Mouse (Mus musculus) embryonic stem cell, embryonic (primary cell): Measurements from ENCODE around the gene Olfr150.
"Not testable (repeated sequence)": the region's sequence is repeated elsewhere in the genome, so short reads cannot be mapped to it uniquely, and the experiment has no call there.

ENCODE experiments used
- CTCF ChIA-PET, 4 experiments: fragments of 300-600 bp in 2 of 4; fragments of 350-600 bp in 2 of 4; sonication (Branson Sonifier 250); formaldehyde crosslinking; loops; one replicate each; lab custom pipeline; 2022; ENCODE audit warnings: inconsistent platforms in 2 of 4; lab: Charles Lee
- POLR2A ChIA-PET, 4 experiments: fragments of 300-600 bp in 2 of 4; fragments of 350-600 bp in 2 of 4; sonication (Branson Sonifier 250); formaldehyde crosslinking; loops; one replicate each; lab custom pipeline; 2022; ENCODE audit warnings: antibody characterized with exemption in 4 of 4, inconsistent platforms in 1 of 4; lab: Charles Lee

Olfr150 gene

DNA sequence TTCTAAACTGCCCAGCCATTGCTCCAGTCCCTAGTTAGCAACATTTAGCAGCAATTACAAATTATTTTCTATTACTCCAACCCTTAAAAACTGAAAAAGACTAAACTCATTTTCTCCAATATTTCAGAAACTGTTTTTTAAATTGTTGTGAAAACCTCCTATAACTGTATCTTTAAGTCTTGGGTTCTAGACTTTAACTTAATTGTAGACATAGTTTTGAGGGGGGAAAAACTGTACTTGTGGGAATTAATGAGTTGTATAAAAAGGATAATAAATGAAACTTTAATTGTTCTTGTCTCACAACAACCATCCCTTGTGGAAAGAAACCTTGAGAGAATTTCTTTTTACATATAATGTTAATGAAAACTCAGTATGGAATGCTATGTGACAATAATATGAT, at the start of gene Olfr150:
Olfr150 (plus strand) TSS at position 301 of the 400 bp plus-strand sequence.
- ChIA-PET POLR2A (no interaction called here), CTCF (no interaction called here)

- POLR2A ChIA-PET, CTCF ChIA-PET: not testable (repeated sequence)
Observed at GRCm38 (mm10) chr9:39701123-39701522, 29.7 kb upstream of the Olfr150 start.

DNA sequence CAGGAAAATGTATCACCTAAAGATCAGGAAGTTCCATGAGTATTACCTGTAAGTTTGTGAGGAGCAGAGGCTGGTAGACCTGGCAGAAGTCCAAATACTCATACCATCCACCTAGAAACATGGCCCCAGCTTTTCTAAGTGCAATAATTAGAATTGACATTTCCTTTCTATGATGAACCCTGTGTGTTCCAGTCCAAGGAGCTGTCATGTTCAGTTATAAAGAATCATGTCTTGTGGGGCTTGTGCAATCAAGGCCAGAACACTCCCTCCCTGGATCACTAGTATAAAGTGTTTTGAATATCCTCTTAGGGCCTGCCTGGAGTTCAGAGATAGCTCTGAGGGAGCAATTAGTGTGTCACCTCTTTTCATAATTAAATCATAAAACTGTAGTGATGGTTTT, 23.8 kb upstream of the Olfr150 start, which contains the start of gene Olfr149:
Olfr149 (minus strand) TSS at position 101 of the 400 bp plus-strand sequence.
- POLR2A ChIA-PET: no interaction called here
- CTCF ChIA-PET: no interaction called here

DNA sequence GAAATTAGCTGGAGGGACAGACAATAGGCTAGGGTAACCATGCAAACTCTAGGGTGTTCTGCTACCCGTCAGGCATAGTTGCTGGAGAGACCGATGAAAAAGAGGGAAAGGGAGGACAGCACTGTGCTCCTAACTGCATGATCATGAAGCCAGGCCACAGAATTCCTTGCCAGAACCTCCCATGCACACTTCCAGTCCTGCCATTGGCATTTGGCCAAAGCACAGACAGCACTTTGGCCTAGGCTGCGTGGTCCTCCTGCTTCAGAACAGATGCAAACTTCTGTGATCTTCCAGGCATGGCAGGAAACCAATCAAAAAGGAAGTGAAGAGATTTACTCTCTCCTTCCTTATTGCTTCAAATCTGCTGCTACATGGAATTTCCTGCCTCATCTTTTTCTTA, 21.8 kb upstream of the Olfr150 start:
- CTCF ChIA-PET: no interaction called here

DNA sequence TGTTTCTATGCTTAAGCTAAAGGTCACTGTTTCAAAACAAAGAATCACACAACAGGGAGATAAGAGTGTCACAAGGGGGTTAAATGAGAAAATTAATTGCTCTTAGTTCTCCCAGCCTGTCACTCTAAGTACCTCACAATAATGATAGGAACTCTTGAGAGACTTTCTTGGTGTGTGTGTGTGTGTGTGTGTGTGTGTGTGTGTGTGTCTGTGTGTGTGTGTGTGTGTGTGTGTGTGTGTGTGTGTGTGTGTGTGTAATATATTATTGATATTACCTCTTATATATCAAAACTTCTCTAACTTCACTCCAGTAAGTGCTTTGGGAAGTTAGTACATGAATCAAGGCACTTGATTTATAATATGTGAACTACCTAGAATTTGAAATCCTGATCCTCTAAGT, 19.7 kb upstream of the Olfr150 start, which contains the start of gene Olfr965:
Olfr965 (plus strand) TSS at position 301 of the 400 bp plus-strand sequence.
- ChIA-PET CTCF (no interaction called here), POLR2A (no interaction called here)

More for the DNA sequence above, 21.8 kb upstream of the Olfr150 start:
- POLR2A ChIA-PET: interaction anchor here in 1 of 4 experiments (0.5 kb wide), 1 partner anchor 1805 kb away, joined by 4 read pairs; no protein-coding TSS in a partner anchor

GRCm38 (mm10) chr9:39740741-39741140, 10.0 kb downstream of the Olfr150 start:
- CTCF ChIA-PET: interaction anchor here in 1 of 4 experiments (0.7 kb wide), 1 partner anchor 9 kb away, joined by 6 read pairs; no protein-coding TSS in a partner anchor

DNA sequence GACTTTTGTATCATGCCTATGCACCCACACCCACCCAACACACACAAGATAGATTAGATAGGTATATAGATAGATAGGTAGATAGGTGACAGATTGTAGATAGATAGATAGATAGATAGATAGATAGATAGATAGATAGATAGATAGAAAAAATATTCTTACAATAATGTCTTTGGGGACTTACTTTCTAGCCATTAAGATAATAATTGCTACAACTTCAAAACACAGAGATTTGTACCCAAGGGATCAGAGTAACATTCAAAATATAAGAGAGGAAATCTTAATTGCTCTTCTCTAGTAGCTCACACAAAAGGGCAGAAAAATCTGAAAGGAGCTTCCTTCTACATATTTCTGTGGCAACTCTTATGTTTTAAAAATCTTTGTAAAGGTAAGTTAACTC, 15.2 kb downstream of the Olfr150 start, which contains the start of gene Olfr967:
Olfr967 (plus strand) TSS at position 301 of the 400 bp plus-strand sequence.
- ChIA-PET CTCF (no interaction called here), POLR2A (interaction anchor here in 1 of 4 experiments (1.1 kb wide), 1 partner anchor 13 kb away, joined by 3 read pairs; no protein-coding TSS in a partner anchor)

More at GRCm38 (mm10) chr9:39740741-39741140, 10.0 kb downstream of the Olfr150 start:
- POLR2A ChIA-PET: interaction anchor here in 1 of 4 experiments (0.6 kb wide), 1 partner anchor 66 kb away, joined by 4 read pairs; no protein-coding TSS in a partner anchor

- POLR2A ChIA-PET: interaction anchor here in 1 of 4 experiments (1.1 kb wide), 1 partner anchor 13 kb away, joined by 3 read pairs; no protein-coding TSS in a partner anchor
- CTCF ChIA-PET: no interaction called here
Observed at GRCm38 (mm10) chr9:39746428-39746827, 15.7 kb downstream of the Olfr150 start.

GRCm38 (mm10) chr9:39783153-39783552, 52.4 kb downstream of the Olfr150 start, which contains the start of gene Olfr968:
Gene Olfr968 (minus strand): TSS chr9:39783253.
- CTCF ChIA-PET: no interaction called here
- POLR2A ChIA-PET: no interaction called here
